Mouse (Mus musculus) hematopoietic stem cell, adult 5-6 weeks (primary cell): ENCODE results near the gene Tfrc. TPM values are rescaled to one million over a fixed set of nuclear protein-coding genes. Genes with fewer than 3 reads are reported as not detected.

Experiments used
- ATAC-seq, 2 experiments: fragments of 125-278 bp in 1 of 2; replicated peaks in 1 of 2; 2 replicates each; pipeline ENCODE4 v1.8.0; 2016 to 2017; ENCODE audit warnings: inconsistent platforms in 2 of 2, mild to moderate bottlenecking in 2 of 2, moderate number of reproducible peaks in 2 of 2, low read depth in 1 of 2, moderate TSS enrichment in 1 of 2; ENCODE audit not compliant: low FRiP score in 2 of 2, poor library complexity in 2 of 2, severe bottlenecking in 2 of 2, insufficient read depth in 1 of 2, low TSS enrichment in 1 of 2
- total RNA-seq: library from RNA; stranded (forward); fragments of 172-1452, 232-1000 nt; gene quantifications from 2 replicates; pipeline ENCODE4 v1.2.3, GENCODE M21; 2017

The Tfrc gene
- total RNA-seq, 1 experiment from 2014 or later: 87.0 TPM

GRCm38 (mm10) chr16:32674121-32674740 lies 65.5 kb downstream of the Tfrc start:
- no peak for ATAC-seq

DNA sequence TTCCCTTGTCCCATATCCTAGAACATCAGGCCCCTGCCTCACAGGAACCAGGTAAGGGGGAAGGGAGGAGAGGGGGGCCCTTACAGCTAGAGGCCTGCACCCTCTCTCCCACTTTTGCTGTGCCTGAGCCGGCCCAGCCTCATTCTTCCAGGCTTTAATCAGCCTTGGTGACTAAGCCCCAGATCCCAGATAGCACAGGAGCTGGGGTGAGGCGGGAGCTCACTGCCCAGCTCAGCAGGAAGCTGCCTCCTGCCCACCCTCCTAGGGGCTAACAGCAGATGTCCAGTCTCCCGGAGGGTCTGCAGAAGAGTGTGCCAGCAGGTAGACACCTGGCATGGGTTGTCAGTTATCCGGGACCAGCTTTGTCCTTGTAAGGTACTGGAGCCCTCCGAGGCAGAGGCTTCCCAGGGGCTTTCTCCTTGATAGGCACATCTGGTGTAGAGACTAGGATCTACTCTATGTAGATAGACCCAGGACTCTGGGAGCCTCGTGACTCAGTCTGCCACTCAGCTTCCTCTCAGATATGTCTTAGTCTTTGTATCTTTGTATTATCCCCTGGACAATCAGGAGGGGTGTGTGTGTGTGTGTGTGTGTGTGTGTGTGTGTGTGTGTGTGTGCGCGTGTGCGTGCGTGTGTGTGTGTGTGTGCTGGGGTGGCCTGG lies 68.5 kb downstream of the Tfrc start:
- no peak for ATAC-seq

- no peak for ATAC-seq
These were observed 69.2 kb downstream of the Tfrc start for GRCm38 (mm10) chr16:32677903-32678302.

DNA sequence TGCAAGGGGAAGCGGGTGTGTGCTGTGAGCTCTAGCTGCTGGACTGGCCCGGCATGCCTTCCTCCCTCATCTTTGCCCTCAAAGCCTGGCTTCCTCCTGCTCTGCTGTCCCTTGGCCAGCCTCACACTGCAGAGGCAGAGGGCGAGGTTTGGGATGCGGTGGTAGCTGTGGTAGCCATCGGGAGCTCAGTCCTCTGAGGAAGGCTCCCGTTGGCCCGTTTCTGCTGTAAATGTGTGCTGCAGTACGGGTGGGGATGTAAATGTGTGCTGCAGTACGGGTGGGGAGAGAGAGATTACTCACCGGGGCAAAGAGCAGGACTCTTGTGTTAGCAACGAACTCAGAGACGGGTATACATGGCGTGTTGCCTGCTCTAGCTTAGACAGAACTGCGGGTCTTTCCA lies 70.1 kb downstream of the Tfrc start:
- no peak for ATAC-seq

DNA sequence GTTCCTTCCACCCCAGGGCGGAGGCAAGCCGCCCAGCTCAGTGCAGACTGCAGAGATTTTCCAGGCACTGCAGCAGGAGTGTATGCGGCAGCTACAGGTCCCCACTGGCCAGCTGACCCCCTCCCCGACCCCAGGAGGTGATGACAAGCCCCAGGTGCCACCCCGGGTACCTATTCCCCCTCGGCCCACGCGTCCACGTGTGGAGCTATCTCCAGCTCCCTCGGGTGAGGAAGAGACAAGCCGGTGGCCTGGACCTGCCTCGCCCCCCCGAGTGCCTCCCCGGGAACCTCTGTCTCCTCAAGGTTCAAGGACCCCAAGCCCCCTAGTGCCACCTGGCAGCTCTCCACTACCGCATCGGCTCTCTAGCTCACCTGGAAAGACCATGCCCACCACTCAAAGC lies 71.3 kb downstream of the Tfrc start:
- ATAC-seq: no peak

- ATAC-seq: no peak
These were observed 72.1 kb downstream of the Tfrc start for GRCm38 (mm10) chr16:32680806-32681205.

DNA sequence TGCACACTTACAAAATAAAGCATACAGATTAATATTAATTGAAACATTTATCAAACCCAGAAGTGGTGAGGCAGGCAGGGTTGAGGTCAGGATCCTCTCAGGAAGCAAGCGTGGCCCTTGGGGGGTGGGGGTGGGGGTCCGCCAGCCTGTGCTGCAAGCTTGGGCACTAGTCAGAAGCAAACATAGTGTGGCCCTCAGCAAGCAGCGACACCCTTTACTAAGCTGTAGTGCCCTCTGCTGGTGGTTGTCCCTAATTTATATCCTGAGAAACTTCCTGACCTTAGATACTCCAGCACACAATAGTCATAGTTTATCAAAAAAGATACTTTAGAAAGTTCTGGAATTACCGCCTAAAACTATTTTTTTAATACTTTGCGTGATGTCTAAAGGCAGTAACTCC lies 73.5 kb downstream of the Tfrc start:
- peak; percentile 56 to 85; a peak in 3 of 4 replicates for ATAC-seq

Other genes with a start within 250 kb of the Tfrc start
- gene Tm4sf19, start 208.4 kb upstream of the Tfrc start, total RNA-seq: not detected in 2 replicates
- 54.3 and 62.3 TPM in 2 replicates for gene Tctex1d2, start 189.2 kb upstream of the Tfrc start, total RNA-seq
- gene Pcyt1a, start 178.0 kb upstream of the Tfrc start, total RNA-seq: 68.6 and 75.3 TPM in 2 replicates
- 0.25 TPM in 1 of 2 replicates, not detected in the other for gene Slc51a, start 121.0 kb upstream of the Tfrc start, total RNA-seq
- not detected in 2 replicates for gene Zdhhc19, start 112.7 kb upstream of the Tfrc start, total RNA-seq
- gene Tnk2, start 35.0 kb downstream of the Tfrc start, total RNA-seq: 3.5 and 5.7 TPM in 2 replicates
- not detected in 2 replicates for gene Muc4, start 127.0 kb downstream of the Tfrc start, total RNA-seq
- not detected in 2 replicates for gene Muc20, start 188.5 kb downstream of the Tfrc start, total RNA-seq
- gene Smbd1, start 201.6 kb downstream of the Tfrc start, total RNA-seq: not detected in 2 replicates